Mouse (Mus musculus): ENCODE results near the gene Nupr1l. TPM values are rescaled to one million over a fixed set of nuclear protein-coding genes. Genes with fewer than 3 reads are reported as not detected.

Gene Nupr1l
- 6.5 and 6.8 TPM in 2 replicates for polyA plus RNA-seq (2015; fragmentation: Nextera tagmentation; extraction: Ambion mirVana)

GRCm38 (mm10) chr5:129908242-129908965, at the start of gene Nupr1l:
TSS of gene Nupr1l (plus strand) at chr5:129908540.
- Histone ChIP-seq H3K4me3 (replicated peaks; ENCODE audit: low read depth, low read length) (peak within 1 kb of the TSS; percentile 63), H3K27me3 (ENCODE audit: insufficient read depth, low read length) (no peaks in the 10 kb centered on the region), H3K4me1 (replicated peaks; ENCODE audit: insufficient read depth, low read length) (no peaks in the 10 kb centered on the region), H3K4me2 (ENCODE audit: low read length) (peak within 1 kb of the TSS; percentile 94), H3K9ac (ENCODE audit: low read depth, low read length) (peak within 1 kb of the TSS; percentile 74), H3K9me3 (replicated peaks; ENCODE audit: low read length) (no peaks in the 10 kb centered on the region), H3K27ac (peak within 1 kb of the TSS; percentile 95), H3K36me3 (ENCODE audit: insufficient read depth, low read length) (no peaks in the 10 kb centered on the region)
- ATAC-seq (replicated peaks; ENCODE audit: low FRiP score, low read depth) (peak; percentile 98), DNase-seq (ENCODE audit: low spot score) (peak; percentile 97)
- TF ChIP-seq CTCF (IDR thresholded peaks at IDR 0.05; ENCODE audit: low read depth), result peak; percentile 55
- under 1% methylated on average over 63 of the region's 63 CpGs for WGBS

DNA sequence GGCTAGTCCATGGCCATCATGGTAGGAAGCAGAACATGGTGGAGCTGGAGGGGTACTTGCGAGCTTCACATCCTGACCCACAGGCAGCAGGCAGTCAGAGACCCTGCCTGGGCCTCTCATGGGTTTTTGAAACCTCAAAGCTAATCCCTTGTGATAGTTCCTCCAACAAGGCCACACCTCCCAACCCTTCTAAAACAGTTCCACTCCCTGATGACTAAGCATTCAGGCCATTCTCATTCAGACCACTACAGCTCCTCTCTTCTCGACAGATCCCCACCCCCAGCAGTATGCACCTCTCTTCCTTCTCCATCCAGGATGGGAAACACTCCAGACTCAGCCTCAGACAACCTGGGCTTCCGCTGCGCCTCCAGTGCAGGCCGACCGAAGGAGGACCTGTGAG, 46.0 kb upstream of the Nupr1l start:
- Histone ChIP-seq H3K9ac (ENCODE audit: low read depth, low read length) (no peak overlapping the region), H3K9me3 (replicated peaks; ENCODE audit: low read length) (no peaks in the 10 kb centered on the region), H3K4me3 (replicated peaks; ENCODE audit: low read depth, low read length) (no peak overlapping the region), H3K27me3 (ENCODE audit: insufficient read depth, low read length) (no peaks in the 10 kb centered on the region), H3K36me3 (ENCODE audit: insufficient read depth, low read length) (peaks cover 27% of the 10 kb centered on the region), H3K4me1 (replicated peaks; ENCODE audit: insufficient read depth, low read length) (no peaks in the 10 kb centered on the region), H3K27ac (no peak overlapping the region), H3K4me2 (ENCODE audit: low read length) (no peak overlapping the region)
- DNase-seq (ENCODE audit: low spot score) (no peak), ATAC-seq (replicated peaks; ENCODE audit: low FRiP score, low read depth) (no peak)
- TF ChIP-seq CTCF (IDR thresholded peaks at IDR 0.05; ENCODE audit: low read depth), result no peak
- 94% methylated on average over 6 of the region's 6 CpGs for WGBS

DNA sequence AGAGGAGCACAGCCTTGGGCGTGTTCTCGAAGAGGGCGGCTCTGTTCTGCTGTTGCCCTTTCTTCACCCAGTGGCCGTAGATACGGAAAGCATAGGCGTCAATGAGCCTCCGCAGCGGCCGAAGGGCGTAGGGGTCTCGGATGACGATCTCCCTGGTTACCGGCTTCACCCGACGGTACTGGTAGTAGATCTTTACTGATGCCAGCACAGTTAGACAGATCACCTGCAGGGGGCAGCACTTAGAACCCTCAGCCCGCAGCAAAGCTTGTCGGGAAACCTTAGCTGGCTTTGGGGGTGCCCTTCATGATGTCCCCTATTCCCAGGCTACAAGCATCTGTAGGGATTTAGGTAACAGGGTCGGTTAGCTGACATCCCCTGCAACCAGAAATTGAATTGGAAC, 43.9 kb upstream of the Nupr1l start:
- ATAC-seq (replicated peaks; ENCODE audit: low FRiP score, low read depth) (peak; percentile 21; the same call in 1 of the 2 replicates), DNase-seq (ENCODE audit: low spot score) (peak; percentile 52)
- WGBS, result 8% methylated on average over 18 of the region's 18 CpGs
- Histone ChIP-seq H3K4me1 (replicated peaks; ENCODE audit: insufficient read depth, low read length) (no peaks in the 10 kb centered on the region), H3K27ac (no peak overlapping the region), H3K4me2 (ENCODE audit: low read length) (peak overlapping the region; percentile 23; the same call in 1 of the 2 replicates), H3K4me3 (replicated peaks; ENCODE audit: low read depth, low read length) (no peak overlapping the region), H3K27me3 (ENCODE audit: insufficient read depth, low read length) (no peaks in the 10 kb centered on the region), H3K36me3 (ENCODE audit: insufficient read depth, low read length) (peaks cover 23% of the 10 kb centered on the region), H3K9me3 (replicated peaks; ENCODE audit: low read length) (no peaks in the 10 kb centered on the region), H3K9ac (ENCODE audit: low read depth, low read length) (0 out of 2 replicates have a peak overlapping the region, but pooled peaks have one; percentile 0)
- peak; percentile 59 for TF ChIP-seq CTCF (IDR thresholded peaks at IDR 0.05; ENCODE audit: low read depth)

DNA sequence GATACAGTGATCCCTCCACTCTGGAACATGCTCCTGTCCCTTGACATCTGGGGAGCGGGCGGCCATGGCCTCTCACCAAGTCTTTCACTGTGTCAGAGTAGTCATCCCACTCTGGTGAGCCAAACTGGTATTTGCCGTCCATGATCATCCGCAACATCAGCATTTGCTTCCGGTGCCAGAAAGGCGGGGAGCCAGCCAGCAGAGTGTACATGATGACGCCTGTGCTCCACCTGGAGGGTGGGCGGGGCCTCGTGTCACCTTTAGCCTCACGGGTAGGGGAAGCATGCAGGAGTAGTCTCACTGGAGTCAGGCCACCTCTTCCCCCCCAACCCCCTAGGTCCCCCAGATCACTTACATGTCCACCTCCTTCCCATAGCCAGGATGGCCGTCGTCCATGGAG, 42.5 kb upstream of the Nupr1l start:
- Histone ChIP-seq H3K4me1 (replicated peaks; ENCODE audit: insufficient read depth, low read length) (no peaks in the 10 kb centered on the region), H3K27me3 (ENCODE audit: insufficient read depth, low read length) (no peaks in the 10 kb centered on the region), H3K36me3 (ENCODE audit: insufficient read depth, low read length) (peaks cover 10% of the 10 kb centered on the region), H3K9ac (ENCODE audit: low read depth, low read length) (no peak overlapping the region), H3K9me3 (replicated peaks; ENCODE audit: low read length) (no peaks in the 10 kb centered on the region), H3K4me3 (replicated peaks; ENCODE audit: low read depth, low read length) (no peak overlapping the region), H3K4me2 (ENCODE audit: low read length) (no peak overlapping the region), H3K27ac (no peak overlapping the region)
- no peak for ATAC-seq (replicated peaks; ENCODE audit: low FRiP score, low read depth)
- no peak for DNase-seq (ENCODE audit: low spot score)
- no peak for TF ChIP-seq CTCF (IDR thresholded peaks at IDR 0.05; ENCODE audit: low read depth)
- 84% methylated on average over 12 of the region's 12 CpGs for WGBS

DNA sequence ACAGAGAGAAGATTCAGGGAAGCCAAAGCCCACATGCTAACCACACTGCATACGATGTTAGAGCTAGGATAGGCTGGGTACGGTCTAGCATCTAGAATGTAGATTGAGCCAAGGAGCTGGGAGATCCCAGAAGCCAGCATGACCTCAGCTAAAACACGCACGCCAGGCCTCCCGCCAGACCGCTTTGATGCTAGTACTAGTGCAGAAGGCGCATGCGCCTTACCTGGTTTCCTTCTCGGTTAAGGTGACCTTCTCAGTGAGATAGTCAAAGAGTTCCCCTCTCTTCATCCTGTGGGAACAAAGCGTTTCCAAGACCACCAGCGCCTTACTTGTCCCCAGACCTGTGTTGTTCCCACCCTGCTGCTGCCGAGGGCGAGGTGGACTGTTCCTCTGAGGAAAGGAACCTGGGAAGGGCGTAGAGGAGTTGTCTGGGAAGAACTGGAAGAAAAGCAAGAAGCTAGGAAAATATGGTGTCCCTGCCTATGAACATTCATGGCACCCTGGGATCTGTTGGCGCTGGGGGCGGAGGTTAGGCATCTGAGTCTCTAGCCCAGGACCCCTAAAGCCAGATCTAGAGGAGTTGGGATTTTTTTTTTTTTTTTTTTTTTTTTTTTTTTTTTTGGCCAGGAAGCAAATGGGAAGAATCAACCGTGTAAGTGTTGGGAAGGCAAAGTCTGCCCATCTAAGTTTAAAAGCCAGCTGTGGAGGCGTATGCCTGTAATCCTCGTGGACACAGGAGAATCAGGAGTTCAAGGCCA, 38.9 kb upstream of the Nupr1l start:
- Histone ChIP-seq H3K4me1 (replicated peaks; ENCODE audit: insufficient read depth, low read length) (no peaks in the 10 kb centered on the region), H3K27ac (no peak overlapping the region), H3K27me3 (ENCODE audit: insufficient read depth, low read length) (no peaks in the 10 kb centered on the region), H3K9me3 (replicated peaks; ENCODE audit: low read length) (no peaks in the 10 kb centered on the region), H3K36me3 (ENCODE audit: insufficient read depth, low read length) (no peaks in the 10 kb centered on the region), H3K9ac (ENCODE audit: low read depth, low read length) (no peak overlapping the region), H3K4me2 (ENCODE audit: low read length) (no peak overlapping the region), H3K4me3 (replicated peaks; ENCODE audit: low read depth, low read length) (no peak overlapping the region)
- no peak for TF ChIP-seq CTCF (IDR thresholded peaks at IDR 0.05; ENCODE audit: low read depth)
- DNase-seq (ENCODE audit: low spot score) (no peak), ATAC-seq (replicated peaks; ENCODE audit: low FRiP score, low read depth) (no peak)
- 87% methylated on average over 19 of the region's 19 CpGs for WGBS

DNA sequence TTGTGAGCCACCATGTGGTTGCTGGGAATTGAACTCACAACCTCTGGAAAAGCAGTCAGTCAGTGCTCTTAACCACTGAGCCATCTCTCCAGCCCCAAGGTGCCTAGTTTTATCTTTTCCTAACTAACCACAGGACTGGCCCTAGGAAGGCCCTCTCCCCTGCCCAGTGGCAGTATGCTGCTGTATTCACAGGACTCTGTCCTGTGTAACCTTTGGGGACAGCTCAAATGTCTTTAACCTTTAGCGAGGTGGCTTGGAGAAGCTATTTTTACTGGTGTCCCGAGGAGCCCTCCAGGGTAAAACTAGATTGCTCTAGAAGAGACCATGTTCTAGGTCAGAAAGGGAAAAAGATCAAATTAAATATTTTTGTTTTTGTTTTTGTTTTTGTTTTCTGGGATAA, 37.1 kb upstream of the Nupr1l start:
- no peak overlapping the region for H3K4me2 ChIP-seq (ENCODE audit: low read length)
- H3K9ac ChIP-seq (ENCODE audit: low read depth, low read length), result no peak overlapping the region
- H3K9me3 ChIP-seq (replicated peaks; ENCODE audit: low read length), result no peaks in the 10 kb centered on the region
- H3K27ac ChIP-seq, result no peak overlapping the region
- no peaks in the 10 kb centered on the region for H3K27me3 ChIP-seq (ENCODE audit: insufficient read depth, low read length)
- ATAC-seq (replicated peaks; ENCODE audit: low FRiP score, low read depth), result no peak
- H3K4me3 ChIP-seq (replicated peaks; ENCODE audit: low read depth, low read length), result no peak overlapping the region
- no peaks in the 10 kb centered on the region for H3K4me1 ChIP-seq (replicated peaks; ENCODE audit: insufficient read depth, low read length)
- H3K36me3 ChIP-seq (ENCODE audit: insufficient read depth, low read length), result no peaks in the 10 kb centered on the region
- WGBS, result 75% methylated on average over 2 of the region's 2 CpGs
- TF ChIP-seq CTCF (IDR thresholded peaks at IDR 0.05; ENCODE audit: low read depth), result no peak
- DNase-seq (ENCODE audit: low spot score), result no peak

All from kidney, postnatal 0 days (tissue).